Mouse (Mus musculus): ENCODE measurements around the gene Zfp628. TPM values are rescaled to one million over a fixed set of nuclear protein-coding genes. Genes with fewer than 3 reads are reported as not detected.

Zfp628 gene
- polyA plus RNA-seq, 1 experiment, result 9.7 TPM

DNA sequence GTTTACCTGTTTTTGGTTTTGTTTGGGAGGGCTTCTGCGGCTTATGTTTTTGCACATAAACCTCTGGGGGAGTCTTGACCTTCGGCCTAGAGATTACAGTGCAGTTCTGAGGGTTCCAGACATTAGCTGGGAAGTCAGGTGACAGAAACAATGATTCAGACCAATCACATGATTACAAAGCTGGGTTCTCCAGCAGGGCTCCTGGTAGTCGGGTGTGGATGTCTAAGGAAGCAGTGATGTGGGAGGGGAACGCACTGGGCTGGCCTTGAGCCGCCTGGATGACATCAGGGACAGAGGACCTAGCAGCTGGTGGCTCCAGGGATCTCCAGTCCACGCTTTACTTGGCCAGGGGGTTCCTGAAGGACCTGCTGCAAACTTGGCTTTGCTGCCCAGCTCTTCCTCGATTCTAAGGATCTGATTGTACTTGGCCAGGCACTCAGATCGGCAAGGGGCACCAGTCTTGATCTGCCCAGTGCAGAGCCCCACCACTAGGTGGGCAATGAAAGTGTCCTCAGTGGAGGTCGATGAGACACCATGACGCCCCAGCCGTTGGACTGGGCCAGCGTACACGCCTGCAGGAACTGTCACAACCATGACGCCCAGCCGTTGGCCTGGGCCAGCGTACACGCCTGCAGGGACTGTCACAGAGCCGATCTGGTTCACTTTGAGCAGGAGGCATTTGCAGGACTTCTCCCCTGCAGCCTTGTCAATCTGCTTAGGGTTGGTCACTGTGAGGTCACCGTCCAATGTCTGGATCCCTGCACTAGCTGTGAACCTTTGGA, 35.7 kb downstream of the Zfp628 start:
- Histone ChIP-seq H3K4me3 (ENCODE audit: insufficient read depth, low read length) (no peak overlapping the region), H3K4me1 (ENCODE audit: control insufficient read depth, insufficient read depth, low read length) (no peaks in the 10 kb centered on the region), H3K27ac (ENCODE audit: insufficient read depth, low read length) (no peak overlapping the region)
- TF ChIP-seq CTCF (IDR thresholded peaks at IDR 0.05; ENCODE audit: extremely low read depth, insufficient read depth, low read length) (no peak), POLR2A (IDR thresholded peaks at IDR 0.05; ENCODE audit: extremely low read depth, insufficient read depth, low read length) (no peak)

DNA sequence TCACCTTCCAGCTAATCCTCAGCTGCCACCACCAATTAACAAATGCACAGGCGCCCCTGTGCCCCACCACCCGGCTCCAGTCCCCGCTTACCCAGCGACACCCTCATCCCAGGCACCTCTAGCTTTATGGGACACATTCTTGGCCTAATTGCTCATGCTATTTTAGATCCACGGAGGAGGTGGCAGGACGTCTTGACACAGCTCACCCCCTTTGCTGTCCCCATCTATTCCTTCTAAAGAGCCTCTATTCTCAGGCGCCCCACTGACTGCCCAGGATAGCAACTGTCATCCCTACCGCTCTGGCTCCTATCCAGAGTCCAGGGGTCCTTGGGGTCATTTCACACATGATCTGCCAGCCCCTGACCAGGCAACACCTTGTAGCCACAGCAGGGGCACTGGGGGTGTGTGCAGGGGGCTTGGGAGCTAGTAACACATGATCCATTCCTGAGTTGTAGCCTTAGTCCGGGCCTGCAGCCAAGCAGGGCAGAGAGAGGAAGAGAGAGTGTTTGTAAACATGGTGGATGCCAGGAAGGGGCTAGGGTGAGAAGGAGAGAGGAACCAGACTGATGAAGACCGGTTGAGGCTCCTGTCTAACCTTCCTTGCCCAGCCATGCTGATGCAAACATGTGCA, 38.9 kb downstream of the Zfp628 start:
- H3K4me3 ChIP-seq (ENCODE audit: insufficient read depth, low read length), result no peak overlapping the region
- H3K27ac ChIP-seq (ENCODE audit: insufficient read depth, low read length), result no peak overlapping the region
- no peaks in the 10 kb centered on the region for H3K4me1 ChIP-seq (ENCODE audit: control insufficient read depth, insufficient read depth, low read length)
- no peak for TF ChIP-seq POLR2A (IDR thresholded peaks at IDR 0.05; ENCODE audit: extremely low read depth, insufficient read depth, low read length)
- TF ChIP-seq CTCF (IDR thresholded peaks at IDR 0.05; ENCODE audit: extremely low read depth, insufficient read depth, low read length), result no peak

DNA sequence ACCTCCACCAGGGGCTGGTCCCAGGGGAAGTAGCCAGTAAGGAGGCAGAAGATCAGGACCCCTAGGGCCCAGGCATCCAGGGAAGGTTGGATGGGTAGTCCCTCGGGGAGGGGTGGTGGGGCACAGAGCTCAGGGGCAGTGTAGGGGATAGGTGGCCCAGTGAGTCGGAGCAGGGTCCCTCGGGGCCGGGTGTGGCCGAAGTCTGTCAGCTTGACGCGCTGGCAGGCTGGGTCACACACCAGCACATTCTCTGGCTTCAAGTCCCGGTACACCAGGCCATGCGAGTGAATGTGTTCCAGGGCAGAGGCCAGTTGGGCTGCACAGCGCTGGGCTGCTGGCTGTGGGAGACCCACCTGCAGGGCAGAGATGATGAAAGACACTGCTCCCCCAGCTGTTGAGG, 42.3 kb downstream of the Zfp628 start:
- Histone ChIP-seq H3K27ac (ENCODE audit: insufficient read depth, low read length) (no peak overlapping the region), H3K4me1 (ENCODE audit: control insufficient read depth, insufficient read depth, low read length) (no peaks in the 10 kb centered on the region), H3K4me3 (ENCODE audit: insufficient read depth, low read length) (no peak overlapping the region)
- TF ChIP-seq CTCF (IDR thresholded peaks at IDR 0.05; ENCODE audit: extremely low read depth, insufficient read depth, low read length) (no peak), POLR2A (IDR thresholded peaks at IDR 0.05; ENCODE audit: extremely low read depth, insufficient read depth, low read length) (no peak)

DNA sequence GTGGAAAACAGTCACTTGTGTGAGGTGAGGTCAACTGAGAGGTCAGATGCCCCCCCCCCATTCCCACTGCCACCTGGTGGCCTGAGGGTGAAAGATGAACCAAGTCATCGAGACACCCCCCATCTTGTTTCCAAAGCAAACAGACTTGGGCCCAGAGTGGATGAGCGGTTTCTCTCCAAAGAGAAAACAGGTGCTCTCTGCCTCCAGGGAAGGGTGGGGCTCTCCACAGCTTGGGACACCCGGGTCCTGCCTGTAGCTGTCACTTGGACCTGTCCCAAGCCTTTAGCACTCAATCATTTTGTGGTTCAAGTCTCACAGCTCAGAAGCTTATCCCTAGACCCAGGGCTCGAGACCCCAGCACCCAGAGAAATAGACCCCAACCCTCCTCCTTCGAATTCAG, 48.5 kb downstream of the Zfp628 start:
- Histone ChIP-seq H3K27ac (ENCODE audit: insufficient read depth, low read length) (no peak overlapping the region), H3K4me3 (ENCODE audit: insufficient read depth, low read length) (no peak overlapping the region), H3K4me1 (ENCODE audit: control insufficient read depth, insufficient read depth, low read length) (no peaks in the 10 kb centered on the region)
- no peak for TF ChIP-seq CTCF (IDR thresholded peaks at IDR 0.05; ENCODE audit: extremely low read depth, insufficient read depth, low read length)
- TF ChIP-seq POLR2A (IDR thresholded peaks at IDR 0.05; ENCODE audit: extremely low read depth, insufficient read depth, low read length), result no peak

DNA sequence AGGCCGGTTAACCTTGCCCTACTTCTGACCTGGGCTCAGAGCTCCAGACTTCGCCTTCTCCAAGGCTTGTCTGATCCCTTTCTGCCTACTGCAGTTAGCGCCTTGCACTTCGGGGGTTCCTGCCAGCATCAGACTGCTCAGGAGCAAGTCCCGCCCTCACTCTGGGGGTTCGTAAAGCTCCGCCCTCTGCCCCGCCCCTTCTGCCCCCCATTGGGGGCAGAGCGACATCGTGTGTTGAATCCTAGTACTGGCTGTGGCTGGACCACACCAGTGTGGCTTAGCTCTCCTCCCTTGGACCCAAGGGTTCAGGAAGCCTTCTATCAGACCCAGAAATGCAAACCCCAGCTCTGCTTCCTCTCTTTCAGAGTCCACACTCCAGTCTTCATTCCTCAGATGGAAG, 49.3 kb downstream of the Zfp628 start, which contains the start of gene Sbk2:
TSS of gene Sbk2 (minus strand) at position 135 of the 400 bp plus-strand sequence.
- TF ChIP-seq CTCF (IDR thresholded peaks at IDR 0.05; ENCODE audit: extremely low read depth, insufficient read depth, low read length) (peak; percentile 62), POLR2A (IDR thresholded peaks at IDR 0.05; ENCODE audit: extremely low read depth, insufficient read depth, low read length) (no peak)
- Histone ChIP-seq H3K4me3 (ENCODE audit: insufficient read depth, low read length) (no peak within 1 kb of the TSS), H3K27ac (ENCODE audit: insufficient read depth, low read length) (no peak within 1 kb of the TSS), H3K4me1 (ENCODE audit: control insufficient read depth, insufficient read depth, low read length) (no peaks in the 10 kb centered on the region)

DNA sequence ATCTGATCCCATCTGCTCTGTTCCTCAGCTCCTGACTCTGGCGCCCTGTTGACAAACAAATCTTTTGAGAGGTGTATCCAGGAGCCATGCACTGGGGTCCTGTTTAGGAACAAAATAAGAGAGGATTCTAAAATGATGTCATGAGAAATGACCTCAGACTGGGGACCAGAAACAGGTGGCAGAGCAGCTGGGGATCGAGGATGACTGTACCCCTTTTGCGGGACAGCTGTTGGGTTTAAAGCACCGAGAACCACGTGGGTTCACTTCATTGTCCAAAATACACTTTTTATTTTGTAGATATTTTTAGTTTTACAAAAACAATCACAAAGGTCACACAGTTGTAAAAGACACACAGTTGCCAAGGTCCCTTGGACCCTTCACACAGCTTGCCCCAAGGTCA, 50.0 kb downstream of the Zfp628 start:
- H3K4me3 ChIP-seq (ENCODE audit: insufficient read depth, low read length), result no peak overlapping the region
- no peak overlapping the region for H3K27ac ChIP-seq (ENCODE audit: insufficient read depth, low read length)
- no peaks in the 10 kb centered on the region for H3K4me1 ChIP-seq (ENCODE audit: control insufficient read depth, insufficient read depth, low read length)
- TF ChIP-seq POLR2A (IDR thresholded peaks at IDR 0.05; ENCODE audit: extremely low read depth, insufficient read depth, low read length) (no peak), CTCF (IDR thresholded peaks at IDR 0.05; ENCODE audit: extremely low read depth, insufficient read depth, low read length) (no peak)

DNA sequence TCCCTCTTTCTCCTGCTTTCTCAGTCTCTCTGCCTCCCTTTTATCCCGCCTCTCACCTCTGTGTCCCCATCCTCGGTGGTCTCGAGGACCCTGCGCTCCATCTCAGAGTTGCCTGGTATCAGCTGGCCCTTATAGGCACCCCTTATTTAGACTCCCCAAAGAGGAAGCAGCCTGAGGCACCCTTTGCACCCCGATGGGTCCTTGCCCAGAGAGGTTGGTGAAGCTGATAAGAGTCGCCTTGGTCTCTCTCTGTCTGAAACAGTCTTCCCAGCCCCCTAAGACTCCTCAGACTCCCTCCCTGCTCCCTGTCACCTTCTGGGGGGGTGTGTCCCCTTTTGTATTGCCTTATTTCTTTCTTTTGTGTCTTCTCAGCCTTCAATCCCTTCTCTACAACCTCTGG, 56.1 kb downstream of the Zfp628 start, which contains the start of gene Sbk3:
TSS of gene Sbk3 (minus strand) at position 101 of the 400 bp plus-strand sequence.
- no peak within 1 kb of the TSS for H3K4me3 ChIP-seq (ENCODE audit: insufficient read depth, low read length)
- no peak within 1 kb of the TSS for H3K27ac ChIP-seq (ENCODE audit: insufficient read depth, low read length)
- TF ChIP-seq POLR2A (IDR thresholded peaks at IDR 0.05; ENCODE audit: extremely low read depth, insufficient read depth, low read length), result no peak
- no peak for TF ChIP-seq CTCF (IDR thresholded peaks at IDR 0.05; ENCODE audit: extremely low read depth, insufficient read depth, low read length)
- no peaks in the 10 kb centered on the region for H3K4me1 ChIP-seq (ENCODE audit: control insufficient read depth, insufficient read depth, low read length)

Other genes with a start within 250 kb of the Zfp628 start
- 107 and 108 TPM in 2 replicates for gene Hspbp1, start 230.1 kb upstream of the Zfp628 start, polyA plus RNA-seq (2012; rRNA removed)
- 305 and 330 TPM in 2 replicates for gene Brsk1, start 224.6 kb upstream of the Zfp628 start, polyA plus RNA-seq (2012; rRNA removed)
- gene Tmem150b, start 190.0 kb upstream of the Zfp628 start, polyA plus RNA-seq (2012; rRNA removed), result 0.09 TPM in 1 of 2 replicates, not detected in the other
- 60.1 and 66.9 TPM in 2 replicates for gene Kmt5c, start 175.1 kb upstream of the Zfp628 start, polyA plus RNA-seq (2012; rRNA removed)
- 15.1 and 20.3 TPM in 2 replicates for gene Cox6b2, start 162.1 kb upstream of the Zfp628 start, polyA plus RNA-seq (2012; rRNA removed)
- gene Fam71e2, start 143.9 kb upstream of the Zfp628 start, polyA plus RNA-seq (2012; rRNA removed), result not detected in 2 replicates
- gene Il11, start 132.4 kb upstream of the Zfp628 start, polyA plus RNA-seq (2012; rRNA removed), result 0.35 and 0.36 TPM in 2 replicates
- not detected in 2 replicates for gene Tmem190, start 132.3 kb upstream of the Zfp628 start, polyA plus RNA-seq (2012; rRNA removed)
- 4.6 and 4.9 TPM in 2 replicates for gene Tmem238, start 125.6 kb upstream of the Zfp628 start, polyA plus RNA-seq (2012; rRNA removed)
- 257 and 299 TPM in 2 replicates for gene Rpl28, start 122.3 kb upstream of the Zfp628 start, polyA plus RNA-seq (2012; rRNA removed)
- 177 and 181 TPM in 2 replicates for gene Ube2s, start 102.6 kb upstream of the Zfp628 start, polyA plus RNA-seq (2012; rRNA removed)
- 135 and 143 TPM in 2 replicates for gene Shisa7, start 70.5 kb upstream of the Zfp628 start, polyA plus RNA-seq (2012; rRNA removed)
- 12.3 and 15.7 TPM in 2 replicates for gene Isoc2b, start 45.0 kb upstream of the Zfp628 start, polyA plus RNA-seq (2012; rRNA removed)
- 11.7 and 11.8 TPM in 2 replicates for gene Isoc2a, start 38.1 kb upstream of the Zfp628 start, polyA plus RNA-seq (2012; rRNA removed)
- 0.31 and 0.32 TPM in 2 replicates for gene Gm36210, start 8.7 kb upstream of the Zfp628 start, polyA plus RNA-seq (2012; rRNA removed)
- gene Nat14, start 6.8 kb downstream of the Zfp628 start, polyA plus RNA-seq (2012; rRNA removed), result 91.7 and 94.0 TPM in 2 replicates
- 3.8 and 4.1 TPM in 2 replicates for gene Ssc5d, start 10.6 kb downstream of the Zfp628 start, polyA plus RNA-seq (2012; rRNA removed)
- 0.32 and 0.48 TPM in 2 replicates for gene Sbk2, start 49.2 kb downstream of the Zfp628 start, polyA plus RNA-seq (2012; rRNA removed)
- gene Sbk3, start 56.0 kb downstream of the Zfp628 start, polyA plus RNA-seq (2012; rRNA removed), result 1.2 TPM in 2 replicates
- gene Zfp579, start 80.9 kb downstream of the Zfp628 start, polyA plus RNA-seq (2012; rRNA removed), result 38.0 and 39.2 TPM in 2 replicates
- gene Zfp524, start 99.2 kb downstream of the Zfp628 start, polyA plus RNA-seq (2012; rRNA removed), result 15.3 and 15.6 TPM in 2 replicates
- gene Fiz1, start 99.5 kb downstream of the Zfp628 start, polyA plus RNA-seq (2012; rRNA removed), result 21.5 TPM in 2 replicates
- not detected in 2 replicates for gene Gm44973, start 100.3 kb downstream of the Zfp628 start, polyA plus RNA-seq (2012; rRNA removed)
- 28.7 and 30.0 TPM in 2 replicates for gene Zfp865, start 105.2 kb downstream of the Zfp628 start, polyA plus RNA-seq (2012; rRNA removed)
- gene Ccdc106, start 105.3 kb downstream of the Zfp628 start, polyA plus RNA-seq (2012; rRNA removed), result 68.6 and 70.2 TPM in 2 replicates
- not detected in 2 replicates for gene 4632433K11Rik, start 118.9 kb downstream of the Zfp628 start, polyA plus RNA-seq (2012; rRNA removed)
- 5.7 and 6.5 TPM in 2 replicates for gene Zfp784, start 123.2 kb downstream of the Zfp628 start, polyA plus RNA-seq (2012; rRNA removed)
- gene Zfp580, start 136.3 kb downstream of the Zfp628 start, polyA plus RNA-seq (2012; rRNA removed), result 34.4 and 36.9 TPM in 2 replicates
- 184 TPM in 2 replicates for gene U2af2, start 146.9 kb downstream of the Zfp628 start, polyA plus RNA-seq (2012; rRNA removed)
- 420 and 464 TPM in 2 replicates for gene Epn1, start 165.0 kb downstream of the Zfp628 start, polyA plus RNA-seq (2012; rRNA removed)
- gene Rfpl4, start 201.7 kb downstream of the Zfp628 start, polyA plus RNA-seq (2012; rRNA removed), result not detected in 2 replicates
- gene Rasl2-9, start 210.7 kb downstream of the Zfp628 start, polyA plus RNA-seq (2012; rRNA removed), result 0.27 and 0.36 TPM in 2 replicates
- gene Vmn1r55, start 234.5 kb downstream of the Zfp628 start, polyA plus RNA-seq (2012; rRNA removed), result not detected in 2 replicates

Data from cortical plate, adult 2 months (tissue).